Mouse (Mus musculus): ENCODE data around the gene Dynlt1b. TPM values are rescaled to one million over a fixed set of nuclear protein-coding genes. Genes with fewer than 3 reads are reported as not detected.
"Not testable (repeated sequence)": the region's sequence is repeated elsewhere in the genome, so short reads cannot be mapped to it uniquely, and the experiment has no call there.

Gene Dynlt1b
- total RNA-seq (2021): 10 to 100 TPM; 59.2 to 67.9 TPM

- peak; percentile 100 for DNase-seq (ENCODE audit: low spot score in 2 of 2)
- intact Hi-C loops (cut with DNase I): not testable (repeated sequence)
Observed at GRCm38 (mm10) chr17:6429945-6430344, at the start of gene Dynlt1b. Gene Dynlt1b (plus strand): TSS chr17:6430112.

DNA sequence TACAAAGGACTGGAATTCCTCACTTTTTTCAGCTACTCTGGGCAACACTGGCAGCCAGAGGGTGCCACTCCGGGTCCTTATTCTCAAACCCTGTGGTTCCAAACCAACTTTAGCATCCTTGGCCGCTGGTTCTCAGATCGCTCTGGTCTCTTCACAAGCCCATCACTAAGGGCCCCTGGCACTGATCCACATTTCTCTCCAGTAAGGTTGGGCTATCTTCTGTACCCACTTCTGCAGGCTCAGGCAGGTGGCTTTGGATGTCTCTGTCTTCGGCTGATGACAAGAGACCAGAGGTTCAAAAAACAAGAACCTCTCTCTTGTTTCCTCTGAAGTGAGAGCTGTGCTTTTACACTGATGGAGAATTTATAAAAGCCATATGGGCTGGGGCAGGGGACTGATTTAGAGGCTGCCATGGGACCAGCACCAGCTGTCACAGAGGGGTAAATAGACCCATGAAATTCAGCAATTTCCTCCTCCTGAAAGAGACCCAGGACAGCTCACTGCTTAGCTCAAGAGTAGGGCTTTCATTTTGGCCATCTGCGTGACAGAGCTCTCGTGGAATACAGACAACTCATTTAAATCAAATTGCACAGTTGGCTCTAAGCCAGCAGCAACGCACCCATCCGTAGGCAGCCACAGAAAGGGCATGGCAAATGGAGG lies 49.6 kb upstream of the Dynlt1b start:
- intact Hi-C loops (cut with DNase I); DNase-seq (ENCODE audit: low spot score in 2 of 2): not testable (repeated sequence)

DNA sequence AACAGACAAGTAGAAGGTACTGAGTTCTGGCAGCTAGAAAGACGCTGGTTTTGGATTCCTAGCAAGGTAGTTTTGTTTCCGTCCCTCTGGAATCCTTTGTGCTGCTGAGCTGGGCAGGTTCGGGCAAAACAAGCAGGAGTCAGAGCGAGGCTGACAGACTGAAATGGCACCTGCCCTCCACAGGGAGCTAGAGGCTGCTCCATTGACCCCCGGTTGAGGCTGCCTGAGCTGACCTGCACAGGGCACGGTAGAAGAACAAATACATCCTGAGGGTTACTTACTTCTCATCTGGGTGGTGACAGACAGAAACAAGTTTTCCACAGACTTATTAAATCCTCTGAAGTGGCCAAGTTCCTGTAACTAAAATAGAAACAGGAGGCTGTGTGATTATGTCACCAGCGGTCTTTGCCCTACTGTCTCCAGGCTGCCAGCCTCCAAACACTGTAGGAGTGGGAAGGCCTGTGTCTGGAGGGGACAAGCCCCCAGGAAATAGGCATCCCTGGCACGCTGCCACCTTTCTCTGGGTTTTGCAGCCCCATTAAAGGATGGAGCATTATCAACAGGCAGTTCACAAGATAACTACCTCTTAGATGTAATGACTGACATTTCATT lies 48.7 kb upstream of the Dynlt1b start:
- DNase-seq (ENCODE audit: low spot score in 2 of 2); intact Hi-C loops (cut with DNase I): not testable (repeated sequence)

GRCm38 (mm10) chr17:6386927-6387326 lies 43.0 kb upstream of the Dynlt1b start:
- intact Hi-C loops (cut with DNase I); DNase-seq (ENCODE audit: low spot score in 2 of 2): not testable (repeated sequence)

GRCm38 (mm10) chr17:6387380-6387911 lies 42.5 kb upstream of the Dynlt1b start:
- intact Hi-C loops (cut with DNase I); DNase-seq (ENCODE audit: low spot score in 2 of 2): not testable (repeated sequence)

DNA sequence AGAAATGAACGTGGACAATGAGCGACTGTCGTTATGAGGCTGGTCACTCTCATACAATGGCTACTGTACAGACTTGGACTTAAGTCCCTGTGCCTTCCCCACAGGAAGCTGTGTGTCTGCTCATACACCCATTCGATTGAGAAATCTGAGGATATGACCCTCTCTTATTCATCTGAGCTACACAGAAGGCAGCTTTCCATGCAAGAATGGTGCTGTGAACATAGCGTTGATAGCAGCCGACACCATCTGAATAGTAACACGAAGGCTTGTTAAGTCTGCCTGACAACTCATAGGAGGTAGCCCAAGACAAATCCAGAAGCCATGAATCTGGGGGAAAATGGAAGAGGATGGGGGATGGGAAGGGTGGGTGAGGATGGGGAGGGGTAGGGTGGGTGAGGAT lies 40.4 kb upstream of the Dynlt1b start:
- DNase-seq (ENCODE audit: low spot score in 2 of 2); intact Hi-C loops (cut with DNase I): not testable (repeated sequence)

- intact Hi-C loops (cut with DNase I): not testable (repeated sequence)
Observed at GRCm38 (mm10) chr17:6390731-6391130, 39.2 kb upstream of the Dynlt1b start.

GRCm38 (mm10) chr17:6391736-6392135 lies 38.2 kb upstream of the Dynlt1b start:
- DNase-seq (ENCODE audit: low spot score in 2 of 2); intact Hi-C loops (cut with DNase I): not testable (repeated sequence)

More at GRCm38 (mm10) chr17:6390731-6391130, 39.2 kb upstream of the Dynlt1b start:
- not testable (repeated sequence) for DNase-seq (ENCODE audit: low spot score in 2 of 2)

GRCm38 (mm10) chr17:6392473-6393340 lies 37.2 kb upstream of the Dynlt1b start:
- intact Hi-C loops (cut with DNase I); DNase-seq (ENCODE audit: low spot score in 2 of 2): not testable (repeated sequence)

DNA sequence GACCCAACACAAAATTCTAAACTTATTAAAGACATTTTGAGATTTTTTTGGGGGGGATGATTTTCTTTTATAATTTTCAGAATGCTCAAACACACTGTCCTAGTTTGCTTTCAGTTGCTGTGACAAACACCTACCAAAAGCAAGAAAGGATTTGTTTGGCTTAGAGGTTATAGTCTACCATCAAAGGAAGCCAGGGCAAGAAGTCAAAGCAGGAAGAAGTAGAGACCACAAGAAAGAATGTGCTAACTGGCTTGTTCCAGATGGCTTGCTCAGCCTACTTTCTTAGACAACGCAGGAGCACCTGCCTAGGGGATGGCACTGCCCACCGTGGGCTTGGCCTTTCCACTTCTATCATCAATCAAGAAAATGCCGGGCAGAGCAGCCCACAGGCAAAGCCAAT lies 31.8 kb upstream of the Dynlt1b start:
- intact Hi-C loops (cut with DNase I); DNase-seq (ENCODE audit: low spot score in 2 of 2): not testable (repeated sequence)

- intact Hi-C loops (cut with DNase I); DNase-seq (ENCODE audit: low spot score in 2 of 2): not testable (repeated sequence)
Observed at GRCm38 (mm10) chr17:6398816-6399215, 31.1 kb upstream of the Dynlt1b start.

DNA sequence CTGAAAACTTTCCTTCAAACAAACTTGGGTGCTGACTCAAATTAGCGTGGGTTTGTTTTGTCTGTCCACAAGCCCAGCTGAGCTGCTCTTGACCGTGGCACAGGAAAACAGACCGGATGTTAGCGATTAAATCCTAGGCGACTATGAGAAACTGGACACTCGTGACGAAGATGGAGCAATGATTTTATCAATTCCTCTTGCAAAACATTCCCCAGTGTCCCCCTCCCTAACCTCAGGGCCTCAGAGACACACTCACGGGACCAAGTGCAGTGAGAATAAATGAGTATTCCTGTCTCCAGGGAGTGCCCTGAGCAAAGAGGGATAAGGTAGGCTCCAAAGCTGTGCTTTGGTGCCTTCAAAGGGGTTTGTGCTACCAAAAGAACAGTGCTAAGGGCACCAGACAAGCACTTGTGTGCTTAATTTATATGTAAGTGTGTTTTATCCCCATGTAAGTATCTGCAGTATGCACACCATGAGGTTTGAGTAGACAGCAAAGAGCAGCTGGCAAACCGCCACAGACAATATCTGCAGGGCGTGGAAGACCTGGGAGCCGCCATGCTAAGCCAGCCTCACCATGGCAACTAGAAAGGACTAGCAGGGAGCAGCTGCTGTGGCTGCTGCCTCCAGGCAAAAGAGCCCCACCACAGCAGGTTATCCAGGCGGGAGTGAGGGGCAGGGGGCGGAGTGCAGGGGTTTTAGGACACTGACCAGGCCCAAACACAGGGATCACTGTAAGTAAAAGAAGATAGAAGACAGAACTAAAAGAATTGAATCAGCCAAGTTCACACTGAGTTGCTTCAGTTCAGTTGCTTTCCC lies 30.4 kb upstream of the Dynlt1b start:
- intact Hi-C loops (cut with DNase I): not testable (repeated sequence)
- peak in 1 of 2 experiments; percentile 23 for DNase-seq (ENCODE audit: low spot score in 2 of 2)

- intact Hi-C loops (cut with DNase I); DNase-seq (ENCODE audit: low spot score in 2 of 2): not testable (repeated sequence)
Observed at GRCm38 (mm10) chr17:6400097-6400489, 29.8 kb upstream of the Dynlt1b start.

DNA sequence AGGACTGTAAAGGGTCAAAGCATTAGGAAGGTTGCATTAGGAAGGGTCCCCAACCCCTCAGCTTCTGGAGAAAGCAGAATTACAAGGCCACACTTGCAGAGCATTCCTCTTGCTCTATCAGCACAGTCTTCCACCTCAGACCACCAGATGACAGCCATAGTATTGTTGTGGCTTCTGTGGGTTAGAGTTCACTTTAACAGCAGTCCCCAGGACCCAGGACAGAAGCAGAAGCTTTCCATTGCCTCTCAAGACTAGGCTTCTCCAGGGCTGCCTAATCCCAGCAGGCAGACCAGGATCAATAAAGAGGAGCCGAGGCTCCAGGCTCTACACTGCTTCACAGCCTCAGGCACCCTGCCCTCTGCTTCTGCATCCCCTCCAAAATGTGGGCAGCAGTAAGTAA lies 25.4 kb upstream of the Dynlt1b start:
- intact Hi-C loops (cut with DNase I): not testable (repeated sequence)

DNA sequence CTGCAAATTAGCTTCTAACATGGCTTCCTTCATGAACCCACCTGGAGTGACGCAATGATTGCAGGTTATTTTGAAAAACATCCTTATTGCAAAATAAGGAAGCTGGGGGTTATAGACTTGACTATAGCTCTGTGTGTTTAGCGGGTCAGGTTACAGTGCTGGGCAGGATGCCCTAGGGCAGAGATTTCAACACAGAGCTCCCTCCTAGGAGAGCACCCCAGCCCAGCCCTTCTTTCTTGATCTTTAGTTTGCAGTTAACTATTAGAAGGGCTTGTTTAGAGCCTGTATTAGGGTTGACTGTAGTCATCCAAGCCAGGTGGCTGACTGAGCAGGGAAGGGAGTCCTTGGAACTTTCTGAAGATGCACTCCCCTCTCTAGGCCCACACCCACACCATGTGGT lies 22.9 kb upstream of the Dynlt1b start:
- DNase-seq (ENCODE audit: low spot score in 2 of 2); intact Hi-C loops (cut with DNase I): not testable (repeated sequence)

More for the DNA sequence above, 25.4 kb upstream of the Dynlt1b start:
- DNase-seq (ENCODE audit: low spot score in 2 of 2): not testable (repeated sequence)

- intact Hi-C loops (cut with DNase I); DNase-seq (ENCODE audit: low spot score in 2 of 2): not testable (repeated sequence)
Observed at GRCm38 (mm10) chr17:6410713-6411213, 19.1 kb upstream of the Dynlt1b start.

DNA sequence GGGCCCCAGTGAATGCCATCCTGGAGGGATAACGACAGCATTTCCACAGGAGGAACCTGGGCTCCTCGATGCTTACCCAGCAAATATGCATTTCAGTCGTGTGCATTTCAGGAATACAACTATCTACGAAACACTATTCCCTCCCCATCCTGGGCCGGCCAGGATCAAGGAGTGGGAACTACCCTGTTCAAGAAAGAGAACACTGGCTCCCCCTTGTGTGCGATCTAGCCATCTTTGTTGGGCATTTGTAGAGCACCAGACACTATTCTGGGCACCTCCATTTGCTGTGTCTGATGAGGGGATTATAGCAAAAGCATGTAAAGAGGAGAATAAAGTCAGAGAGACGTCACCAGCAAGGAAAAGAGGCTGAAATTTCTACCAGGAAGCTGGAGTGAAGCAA lies 12.8 kb upstream of the Dynlt1b start:
- DNase-seq (ENCODE audit: low spot score in 2 of 2); intact Hi-C loops (cut with DNase I): not testable (repeated sequence)

GRCm38 (mm10) chr17:6420557-6420956 lies 9.4 kb upstream of the Dynlt1b start:
- DNase-seq (ENCODE audit: low spot score in 2 of 2); intact Hi-C loops (cut with DNase I): not testable (repeated sequence)

Measured in left cerebral cortex, postnatal 25 days (tissue).